Mouse (Mus musculus): ENCODE data around the gene Ppp3cb.
A peak's percentile ranks its signal among the peaks of the same experiment; 100 is the strongest.
"Not testable (repeated sequence)": the region's sequence is repeated elsewhere in the genome, so short reads cannot be mapped to it uniquely, and the experiment has no call there.

Gene Ppp3cb

DNA sequence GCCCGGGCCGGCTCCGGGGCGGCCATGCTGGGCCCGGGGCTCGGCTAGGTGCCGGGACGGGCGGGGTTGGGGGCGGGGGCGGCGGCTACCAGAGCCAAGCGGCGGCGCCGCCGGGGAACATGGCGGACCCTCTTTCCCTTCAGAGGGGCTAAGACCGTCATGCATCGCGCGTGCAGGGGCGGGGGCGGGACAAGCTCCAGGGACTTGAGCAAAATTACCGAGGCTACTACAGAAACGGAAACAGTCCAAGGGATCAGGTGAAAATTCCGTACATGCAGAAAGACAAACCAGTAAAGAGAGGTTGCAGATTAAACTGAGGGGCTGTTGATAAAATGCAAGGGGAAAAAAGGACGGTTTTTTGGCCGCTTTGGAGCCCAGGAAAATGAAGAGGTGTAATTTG lies at the start of gene Ppp3cb:
Gene Ppp3cb (minus strand): TSS at position 159 of the 400 bp plus-strand sequence.
- DNase-seq (ENCODE audit: low spot score in 2 of 2): peak; percentile 68 to 78

DNA sequence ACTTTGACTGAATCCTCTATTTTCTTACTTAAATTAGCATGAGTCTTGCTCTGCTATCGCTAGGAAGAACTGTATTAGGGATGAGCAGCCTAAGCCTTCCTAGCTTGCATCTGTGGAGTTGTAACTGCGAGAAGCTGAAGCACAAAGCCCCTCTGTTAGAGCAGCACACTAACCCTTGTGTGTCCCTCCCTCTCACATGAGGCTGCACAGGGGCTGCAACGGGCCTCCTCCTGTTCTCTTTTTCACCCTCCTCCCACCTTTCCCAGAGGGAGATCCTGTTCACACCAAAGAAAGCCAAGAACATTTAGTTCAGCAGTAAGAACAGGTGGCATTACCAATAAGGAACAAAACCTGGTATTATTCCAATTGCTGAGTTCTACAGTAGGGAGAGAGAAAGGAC lies 49.4 kb upstream of the Ppp3cb start:
- DNase-seq (ENCODE audit: low spot score in 2 of 2): no peak

DNA sequence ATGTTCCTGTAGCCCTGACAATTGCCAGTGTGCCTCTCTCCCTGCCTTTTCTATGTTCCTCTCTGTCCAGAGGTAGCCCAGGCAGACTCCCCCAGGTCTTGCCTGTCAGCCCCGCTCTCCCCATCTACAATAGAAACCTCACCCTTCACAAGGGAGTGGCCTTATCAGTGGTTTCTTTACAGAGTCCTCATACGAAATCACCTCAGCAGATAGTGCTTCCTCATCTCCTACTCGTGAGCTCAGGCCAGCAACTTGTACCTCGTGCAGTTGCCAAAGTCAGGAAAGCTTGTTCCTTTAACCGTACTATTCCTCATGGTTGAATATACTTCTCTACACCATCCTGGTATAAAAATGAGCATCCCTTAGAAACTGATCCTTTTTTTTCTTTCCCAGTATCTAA lies 41.1 kb upstream of the Ppp3cb start:
- DNase-seq (ENCODE audit: low spot score in 2 of 2): no peak

DNA sequence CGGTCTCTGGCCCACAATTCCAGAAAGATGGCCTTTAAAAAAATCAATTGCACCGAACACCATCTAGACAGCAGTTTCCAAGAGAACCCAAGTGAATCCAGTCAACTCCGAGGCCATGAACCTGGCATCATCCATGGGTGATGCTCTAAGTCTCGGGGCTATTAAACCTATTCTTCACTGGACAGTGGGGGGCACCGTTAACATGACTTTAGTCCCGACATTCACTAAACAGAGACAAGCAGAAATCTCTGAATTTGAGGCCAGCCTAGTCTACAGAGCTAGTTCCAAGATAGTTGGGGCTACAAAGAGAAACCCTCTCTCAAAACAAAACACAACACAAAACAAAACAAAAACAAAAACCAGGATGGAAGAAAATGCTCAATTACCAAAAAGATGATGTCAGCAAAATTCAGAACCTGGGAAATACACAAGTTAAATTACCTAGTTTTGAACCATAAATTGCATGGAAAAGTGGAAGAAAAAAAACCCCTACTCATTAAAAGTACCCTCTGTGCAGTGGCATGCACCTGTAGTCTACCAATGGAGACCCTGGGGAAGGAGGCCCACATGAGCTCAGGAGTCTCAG lies 32.5 kb upstream of the Ppp3cb start:
- DNase-seq (ENCODE audit: low spot score in 2 of 2): no peak

DNA sequence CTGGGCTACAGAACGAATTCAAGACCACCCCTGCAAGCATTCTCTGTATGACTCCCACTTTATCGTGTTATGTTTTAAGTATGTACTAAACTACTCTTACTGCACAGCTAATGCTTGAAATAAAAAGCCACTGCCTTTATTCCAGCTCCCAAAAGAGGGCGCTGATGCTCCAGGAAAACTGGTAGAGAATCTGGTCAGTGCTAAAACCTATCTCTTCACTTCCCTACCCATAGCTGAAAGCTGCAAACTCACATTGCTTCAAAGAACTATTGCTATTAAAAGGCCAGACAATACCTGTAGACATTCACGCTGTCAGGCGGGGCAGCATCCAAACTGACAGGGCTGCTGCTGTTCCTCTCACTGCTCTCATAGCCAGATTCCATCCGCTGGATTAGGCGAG lies 29.8 kb upstream of the Ppp3cb start:
- peak; percentile 44 to 49 for DNase-seq (ENCODE audit: low spot score in 2 of 2)

DNA sequence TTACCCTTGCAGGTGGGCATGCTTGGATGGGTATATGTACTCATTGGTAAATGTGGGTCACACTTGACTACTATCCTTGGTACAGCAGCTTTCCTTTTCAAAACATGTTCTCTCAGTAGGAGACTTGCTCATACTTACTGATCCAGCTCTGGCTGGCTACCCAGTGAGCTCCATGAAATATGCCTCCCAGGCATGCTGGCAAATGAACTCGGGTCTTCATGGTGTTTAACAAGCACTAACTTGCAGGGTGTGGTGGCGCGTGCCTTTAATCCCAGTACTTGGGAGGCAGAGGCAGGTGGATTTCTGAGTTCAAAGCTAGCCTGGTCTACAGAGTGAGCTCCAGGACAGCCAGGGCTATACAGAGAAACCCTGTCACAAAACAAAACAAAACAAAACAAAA lies 26.8 kb upstream of the Ppp3cb start:
- DNase-seq (ENCODE audit: low spot score in 2 of 2): not testable (repeated sequence)

DNA sequence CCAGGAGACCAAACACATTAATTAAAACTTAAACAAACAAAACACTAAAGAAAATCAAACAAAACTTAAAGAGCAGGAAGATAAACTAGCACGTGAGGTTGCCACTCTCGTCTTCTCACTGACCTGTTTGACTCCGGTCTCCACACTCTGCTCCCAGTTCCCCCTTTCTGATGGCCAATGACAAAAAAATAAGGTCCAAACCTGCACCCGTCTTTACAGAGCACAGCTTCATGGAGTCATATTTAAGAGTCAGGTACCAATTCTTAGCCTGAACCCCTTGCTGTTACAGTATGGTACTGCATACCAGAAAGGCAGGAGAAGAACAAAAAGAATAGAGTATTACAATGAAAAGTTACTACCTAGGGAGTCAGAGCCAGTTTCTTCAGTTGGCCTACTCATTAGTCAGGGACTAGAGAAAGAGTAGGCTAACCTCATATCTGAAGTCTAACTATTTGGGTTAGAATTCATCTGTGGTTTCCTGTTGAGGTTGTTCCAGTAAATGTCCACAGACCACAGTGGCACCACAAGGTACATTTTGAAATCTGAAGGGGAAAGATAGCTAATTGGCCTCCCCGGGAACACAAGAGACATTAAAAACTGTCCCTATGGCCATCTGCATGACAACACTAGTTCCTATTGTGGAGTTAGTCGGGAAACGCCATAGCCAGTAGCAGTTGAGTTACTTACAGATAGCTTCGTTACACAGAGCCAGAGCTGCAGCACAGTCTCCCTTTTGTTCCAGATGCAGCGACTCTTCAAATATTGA lies 19.1 kb upstream of the Ppp3cb start:
- DNase-seq (ENCODE audit: low spot score in 2 of 2): no peak

DNA sequence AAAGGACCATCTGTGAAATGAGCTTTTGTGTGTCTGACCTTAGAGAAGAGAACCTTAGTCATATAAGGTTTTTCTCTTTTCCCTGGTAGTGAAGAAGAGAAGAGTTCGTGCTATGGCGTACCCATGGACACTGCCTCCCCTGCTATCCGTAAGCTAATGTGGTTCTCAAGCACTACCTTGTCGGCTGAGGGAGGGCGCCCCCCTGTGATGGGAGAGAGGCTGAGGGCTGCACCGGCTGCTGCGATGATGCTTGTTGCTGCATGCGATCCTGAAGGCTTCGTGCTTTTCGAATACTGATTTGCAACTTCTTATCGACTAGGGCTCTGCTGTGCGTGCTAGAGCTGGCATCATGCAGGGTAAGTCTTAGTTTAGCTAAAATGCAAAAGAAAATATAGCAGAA lies 18.3 kb upstream of the Ppp3cb start:
- no peak for DNase-seq (ENCODE audit: low spot score in 2 of 2)

DNA sequence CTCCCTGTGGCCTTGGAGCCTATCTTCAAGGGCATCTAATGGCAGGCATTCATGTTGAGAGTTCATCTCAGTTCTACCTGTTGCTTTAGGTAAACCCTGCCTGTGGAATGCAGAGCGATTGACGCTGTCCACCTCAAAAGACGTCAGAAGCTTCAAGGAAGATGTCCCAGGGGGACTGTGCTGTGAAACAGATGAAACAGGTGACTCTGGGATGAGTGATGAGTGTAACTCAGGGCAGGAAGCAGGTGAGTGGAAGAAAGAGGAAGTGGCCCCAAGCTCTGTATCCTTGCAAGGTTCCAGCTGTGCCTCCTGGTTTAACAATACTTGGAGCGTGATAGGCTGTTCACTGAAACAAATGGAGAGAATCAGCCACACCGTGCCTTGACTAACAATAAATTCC lies 15.5 kb upstream of the Ppp3cb start:
- DNase-seq (ENCODE audit: low spot score in 2 of 2): no peak

DNA sequence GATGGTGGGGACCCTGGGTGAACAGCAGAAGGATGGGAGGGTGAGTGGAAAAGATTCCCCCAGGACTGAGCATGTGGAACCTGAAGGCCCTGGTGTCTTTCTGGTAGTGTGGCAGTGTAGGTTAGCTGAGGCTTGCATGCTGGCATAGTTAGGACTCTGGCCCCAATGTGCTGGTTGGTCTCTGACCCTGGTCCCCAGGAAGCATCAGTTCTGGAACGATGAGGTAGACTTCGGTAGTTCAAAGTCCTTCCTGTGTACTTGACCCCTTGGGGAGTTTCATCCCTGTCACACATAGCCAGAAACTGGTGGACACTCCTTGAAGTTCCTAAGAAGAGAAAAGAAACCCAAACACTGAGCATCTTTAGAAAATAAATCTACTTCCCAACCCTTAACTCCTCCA lies 3.8 kb upstream of the Ppp3cb start:
- no peak for DNase-seq (ENCODE audit: low spot score in 2 of 2)

DNA sequence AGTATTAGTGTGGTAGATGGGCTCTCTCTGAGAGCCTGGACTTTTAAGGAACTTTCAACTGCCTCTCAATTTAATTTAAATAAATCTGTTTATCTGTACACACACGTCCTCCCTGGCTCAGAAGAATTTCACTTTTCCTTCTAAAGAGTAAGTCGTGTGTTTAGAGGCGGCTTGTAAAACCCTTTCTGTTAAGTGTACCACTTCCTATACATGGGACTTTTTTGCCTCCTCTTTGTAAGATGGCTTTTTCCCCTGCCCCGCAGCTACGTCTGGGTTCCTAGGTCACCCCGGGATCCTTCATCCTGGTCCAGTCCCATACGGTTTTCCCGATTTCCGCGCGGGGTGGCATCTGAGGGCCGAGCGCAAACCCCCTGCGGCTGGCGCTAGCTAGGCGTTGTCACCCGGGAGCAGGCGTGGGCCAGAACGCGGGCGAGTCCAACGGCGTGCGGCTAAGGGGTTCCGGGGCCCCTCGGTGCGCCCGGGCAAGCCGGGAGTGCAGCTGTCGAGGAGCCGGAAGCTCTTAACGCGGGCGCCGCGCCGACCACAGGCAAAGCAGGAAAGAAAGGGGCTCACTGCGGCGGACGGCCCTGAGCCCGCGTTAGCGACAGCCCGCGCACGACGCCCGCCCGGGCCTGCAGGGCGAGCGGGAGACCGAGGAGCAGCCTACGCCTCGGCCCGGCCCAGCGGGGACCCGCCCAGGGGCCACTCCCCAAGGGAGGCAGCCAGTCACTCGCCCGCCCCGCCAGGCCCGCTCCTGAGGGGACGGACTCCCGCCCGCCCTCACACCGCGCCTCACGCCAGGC lies 643 bp downstream of the Ppp3cb start:
- peak; percentile 85 to 91 for DNase-seq (ENCODE audit: low spot score in 2 of 2)

DNA sequence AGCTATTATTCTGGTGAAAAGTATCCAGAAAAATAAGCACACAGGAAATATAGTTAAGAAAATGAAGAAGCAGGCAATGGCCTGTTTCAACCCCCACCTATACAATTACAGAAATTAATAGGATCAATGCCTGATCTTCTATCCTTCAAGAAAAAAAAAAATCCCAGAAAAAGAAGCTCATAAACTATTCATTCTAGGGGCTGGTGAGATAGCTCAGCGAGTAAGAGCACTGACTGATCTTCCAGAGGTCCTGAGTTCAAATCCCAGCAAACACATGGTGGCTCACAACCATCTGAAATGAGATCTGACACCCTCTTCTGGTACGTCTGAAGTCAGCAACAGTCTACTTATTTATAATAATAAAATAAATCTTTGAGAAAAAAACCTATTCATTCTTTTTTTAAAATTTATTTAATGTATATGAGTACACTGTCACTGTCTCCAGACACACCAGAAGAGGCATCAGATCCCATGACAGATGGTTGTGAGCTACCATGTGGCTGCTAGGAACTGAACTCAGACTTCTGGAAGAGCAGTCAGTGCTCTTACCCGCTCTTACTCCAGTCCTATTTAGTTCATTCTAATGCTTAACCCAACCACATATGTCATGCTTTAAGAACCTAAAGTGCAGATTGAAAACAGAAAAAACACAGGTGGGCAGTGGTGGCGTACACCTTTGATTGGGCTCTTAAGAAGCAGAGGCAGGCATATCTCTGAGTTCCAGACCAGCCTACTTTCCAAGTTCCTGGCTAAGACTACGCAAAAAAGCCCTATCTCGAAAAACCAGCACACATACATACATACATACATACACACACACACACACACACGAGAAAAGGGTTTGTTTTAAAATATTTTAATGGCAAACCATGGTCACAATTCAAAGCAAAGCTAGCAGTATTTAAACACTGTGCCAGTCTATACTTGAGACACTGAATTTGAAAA lies 1.6 kb downstream of the Ppp3cb start:
- DNase-seq (ENCODE audit: low spot score in 2 of 2): no peak

DNA sequence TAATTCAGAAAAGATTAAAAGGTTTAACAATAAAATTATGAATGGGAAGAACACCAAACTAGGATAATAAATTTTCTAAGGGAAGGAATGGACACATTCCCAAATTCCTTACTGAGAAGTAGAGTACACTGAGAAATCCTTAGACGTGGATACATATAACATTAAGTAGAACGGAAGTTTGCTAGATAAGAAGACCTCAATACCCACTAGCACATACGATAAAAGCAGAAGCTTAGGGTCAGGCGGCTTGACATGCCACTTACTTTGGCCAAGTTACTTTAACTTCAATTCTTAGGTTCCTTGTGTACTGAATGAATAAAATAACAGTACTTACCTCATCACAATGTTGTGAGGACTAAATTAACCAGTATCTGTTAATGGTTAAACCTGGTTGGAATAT lies 16.7 kb downstream of the Ppp3cb start:
- DNase-seq (ENCODE audit: low spot score in 2 of 2): no peak

DNA sequence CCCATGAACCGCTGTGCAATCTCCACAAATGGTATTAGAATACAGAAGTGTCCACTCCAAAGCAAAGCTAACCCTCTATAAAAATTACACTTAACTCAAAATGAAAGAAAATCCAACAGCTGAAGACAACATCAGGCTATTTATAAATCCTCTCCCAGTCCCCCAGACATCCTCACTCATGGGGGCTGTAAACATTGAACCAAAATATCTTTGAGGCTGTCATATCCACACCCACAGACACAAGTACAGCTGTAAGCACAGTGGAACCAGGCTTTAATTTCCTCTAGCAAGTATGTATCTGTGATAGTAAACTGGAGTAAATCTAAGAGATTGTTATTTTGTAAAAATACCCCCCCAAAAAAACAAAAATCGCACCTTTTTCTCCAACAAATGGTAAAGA lies 26.2 kb downstream of the Ppp3cb start:
- no peak for DNase-seq (ENCODE audit: low spot score in 2 of 2)

DNA sequence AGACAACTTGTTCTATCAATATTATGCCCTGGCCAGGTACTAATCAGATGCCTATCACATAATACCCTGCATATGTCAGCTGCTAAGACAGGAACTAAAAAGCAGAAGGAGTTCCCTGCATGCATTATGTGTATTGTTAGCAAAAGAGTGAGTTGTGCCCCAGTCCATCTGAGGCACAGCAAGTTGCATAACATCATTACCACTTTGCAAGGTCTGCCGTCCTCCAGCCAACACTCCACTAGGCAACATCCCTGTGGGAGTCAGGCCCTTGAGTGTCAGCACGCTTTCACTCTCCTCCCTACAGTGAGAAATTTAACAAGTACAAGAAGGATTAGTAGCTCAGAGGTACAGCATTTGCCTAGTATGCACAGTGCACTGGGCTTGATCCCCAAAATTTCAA lies 37.9 kb downstream of the Ppp3cb start:
- DNase-seq (ENCODE audit: low spot score in 2 of 2): no peak

DNA sequence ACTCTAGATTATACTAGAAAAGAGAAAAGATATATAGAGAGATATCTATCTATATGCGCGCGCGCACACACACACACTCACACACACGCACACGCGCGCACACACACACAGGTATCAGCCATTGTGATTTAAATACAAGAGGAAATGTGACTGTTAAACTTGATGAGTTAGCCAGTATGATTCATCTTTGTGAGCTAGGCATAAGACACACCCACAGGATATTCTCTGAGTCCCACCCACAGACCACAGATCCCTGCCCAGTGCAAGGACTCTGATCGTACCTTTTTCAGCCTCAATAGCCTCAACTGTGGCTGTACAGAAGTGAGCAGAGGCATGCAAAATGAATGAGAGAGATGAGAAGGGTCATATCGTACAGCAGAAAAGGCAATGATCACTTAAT lies 43.4 kb downstream of the Ppp3cb start:
- no peak for DNase-seq (ENCODE audit: low spot score in 2 of 2)

DNA sequence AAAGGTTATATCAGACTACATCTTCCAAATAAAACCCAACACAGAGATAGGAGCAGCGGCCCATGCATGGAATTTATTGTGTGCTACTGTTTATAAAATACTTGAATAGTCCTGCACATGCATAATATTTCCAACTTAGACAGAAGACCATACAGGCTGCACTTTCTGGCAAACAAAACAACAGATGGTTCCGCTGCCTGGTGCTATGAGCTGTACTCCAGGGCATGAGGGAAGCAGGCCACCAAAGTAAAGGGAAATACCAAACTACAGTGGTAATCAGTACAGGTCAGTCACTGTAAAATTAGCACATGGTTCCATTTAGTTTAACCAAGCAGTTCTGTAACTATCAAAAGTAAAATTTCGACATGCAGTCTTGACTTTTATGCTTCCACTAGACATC lies 46.4 kb downstream of the Ppp3cb start:
- no peak for DNase-seq (ENCODE audit: low spot score in 2 of 2)

DNA sequence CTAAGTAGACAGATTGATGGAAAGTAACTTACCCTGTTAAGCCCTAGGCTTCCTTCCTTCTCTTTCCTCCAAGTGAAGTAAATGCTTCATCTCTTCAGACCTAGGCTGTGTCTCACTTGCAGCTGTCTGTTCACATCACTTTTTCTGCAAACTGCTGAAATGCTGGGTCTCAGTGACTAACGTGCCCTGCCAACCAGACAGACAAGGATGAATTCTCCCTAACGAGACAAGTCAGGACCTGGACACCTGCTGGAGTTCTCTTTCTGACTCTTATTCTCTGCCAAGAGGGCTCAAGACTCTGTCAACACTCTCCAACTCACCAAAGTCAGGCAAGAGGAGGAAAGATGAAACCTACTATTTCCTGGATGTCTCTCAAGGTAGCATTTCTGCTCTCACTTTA lies 49.8 kb downstream of the Ppp3cb start, which contains the start of gene Mss51:
Gene Mss51 (minus strand): TSS at position 299 of the 400 bp plus-strand sequence.
- DNase-seq (ENCODE audit: low spot score in 2 of 2): no peak

DNA sequence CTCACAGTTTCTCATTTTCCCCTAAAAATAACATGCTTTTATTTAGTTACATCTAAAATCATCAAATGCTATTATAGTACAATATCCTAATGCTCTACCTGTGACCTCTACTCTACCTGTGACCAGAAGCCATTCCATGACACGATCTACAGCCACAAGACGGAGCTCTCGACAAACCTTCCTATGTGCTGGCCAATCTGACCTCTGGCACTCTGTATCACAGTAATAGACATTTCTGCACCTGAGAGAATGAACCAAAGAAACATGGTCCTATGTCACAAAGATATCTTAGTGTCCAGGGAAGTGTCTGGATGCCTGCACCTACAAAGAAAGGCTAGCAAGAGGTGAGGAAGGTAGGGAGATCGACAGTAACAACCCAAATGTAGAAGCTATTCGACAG lies 60.3 kb downstream of the Ppp3cb start:
- no peak for DNase-seq (ENCODE audit: low spot score in 2 of 2)

DNA sequence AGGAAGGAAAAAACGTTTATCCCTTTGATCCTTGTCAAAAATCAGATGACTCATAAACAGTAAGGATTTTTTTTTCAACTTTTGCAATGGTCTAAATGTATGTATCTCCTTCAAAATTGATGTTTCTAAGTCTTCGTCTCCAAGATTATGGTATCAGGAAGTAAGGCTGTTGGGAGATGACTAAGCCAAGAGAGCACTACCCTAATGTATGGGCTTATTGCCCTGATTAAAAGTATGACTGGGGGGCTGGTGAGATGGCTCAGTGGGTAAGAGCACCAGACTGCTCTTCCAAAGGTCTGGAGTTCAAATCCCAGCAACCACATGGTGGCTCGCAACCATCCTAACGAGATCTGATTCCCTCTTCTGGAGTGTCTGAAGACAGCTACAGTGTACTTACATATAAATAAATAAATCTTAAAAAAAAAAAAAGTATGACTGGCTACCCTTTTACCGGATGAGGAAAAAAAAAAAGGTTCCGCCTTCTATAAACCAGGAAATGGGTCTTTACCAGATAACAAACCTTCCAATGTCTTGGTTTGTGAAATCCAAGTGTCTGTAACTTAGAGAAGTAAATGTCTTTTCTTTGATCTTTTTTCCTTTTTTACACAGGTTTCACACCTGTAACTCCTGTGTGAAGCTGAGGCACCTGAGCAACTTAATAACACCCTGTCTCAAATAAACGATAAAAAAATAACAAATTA lies 64.2 kb downstream of the Ppp3cb start:
- no peak for DNase-seq (ENCODE audit: low spot score in 2 of 2)

DNA sequence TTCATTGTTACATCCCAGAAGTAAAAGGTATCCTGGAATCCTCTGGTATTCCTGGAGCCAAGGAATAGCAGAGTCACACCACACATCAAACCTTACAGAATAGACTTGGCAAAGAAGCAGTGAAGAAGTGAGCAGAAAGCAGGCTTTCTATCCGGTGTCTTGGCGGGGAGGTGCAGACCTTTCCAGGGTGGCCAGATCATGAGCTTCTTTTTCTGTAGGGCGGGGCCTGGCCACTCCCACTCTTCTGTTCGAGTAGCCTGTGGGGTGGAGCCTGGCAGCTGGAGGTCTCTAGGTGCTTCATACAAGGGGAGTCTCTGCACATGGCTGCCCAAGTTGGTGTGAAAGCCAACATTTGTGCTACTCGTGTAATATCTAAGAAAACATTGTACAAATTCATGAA lies 65.2 kb downstream of the Ppp3cb start:
- no peak for DNase-seq (ENCODE audit: low spot score in 2 of 2)

Data from urinary bladder, adult 18-20 months (tissue).